Mouse (Mus musculus) stomach, postnatal 0 days (tissue): ENCODE results near the gene Gm44805.

Experiments
- CTCF ChIP-seq: IDR thresholded peaks from 2 replicates; pipeline ENCODE4 v1.5.1; 2016; ENCODE audit warnings: antibody characterized with exemption, low read depth, mild to moderate bottlenecking, moderate library complexity
- EP300 ChIP-seq: optimal IDR thresholded peaks from 2 replicates; pipeline ENCODE3; 2016; ENCODE audit warnings: antibody characterized with exemption

DNA sequence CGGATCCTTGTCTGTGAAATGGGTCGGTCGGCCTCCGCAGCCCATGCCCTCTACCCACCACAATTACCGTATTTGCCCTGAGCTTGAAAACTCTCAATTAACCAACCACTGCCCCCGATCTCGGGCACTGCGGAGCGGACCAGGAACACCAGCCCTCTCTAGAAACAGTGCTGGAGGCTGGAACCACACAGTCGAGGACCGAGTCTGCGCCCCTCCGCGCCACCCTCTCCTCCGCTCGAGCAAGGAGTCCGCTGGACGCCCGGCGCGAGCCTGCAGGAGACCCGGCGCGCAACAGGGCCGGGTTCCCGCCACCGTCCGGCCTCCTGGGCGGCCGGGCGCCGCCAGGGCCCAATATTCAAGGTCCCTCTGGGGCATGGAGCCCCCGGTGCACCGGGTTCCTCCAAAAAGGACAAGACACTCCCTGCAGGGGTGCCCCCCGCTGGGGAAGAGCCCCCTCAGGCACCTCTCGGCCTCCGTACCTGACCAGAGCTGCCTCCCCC is 16.7 kb downstream of the Gm44805 start:
- no peak for TF ChIP-seq CTCF
- TF ChIP-seq EP300, result no peak
